In the genomic region with DNA sequence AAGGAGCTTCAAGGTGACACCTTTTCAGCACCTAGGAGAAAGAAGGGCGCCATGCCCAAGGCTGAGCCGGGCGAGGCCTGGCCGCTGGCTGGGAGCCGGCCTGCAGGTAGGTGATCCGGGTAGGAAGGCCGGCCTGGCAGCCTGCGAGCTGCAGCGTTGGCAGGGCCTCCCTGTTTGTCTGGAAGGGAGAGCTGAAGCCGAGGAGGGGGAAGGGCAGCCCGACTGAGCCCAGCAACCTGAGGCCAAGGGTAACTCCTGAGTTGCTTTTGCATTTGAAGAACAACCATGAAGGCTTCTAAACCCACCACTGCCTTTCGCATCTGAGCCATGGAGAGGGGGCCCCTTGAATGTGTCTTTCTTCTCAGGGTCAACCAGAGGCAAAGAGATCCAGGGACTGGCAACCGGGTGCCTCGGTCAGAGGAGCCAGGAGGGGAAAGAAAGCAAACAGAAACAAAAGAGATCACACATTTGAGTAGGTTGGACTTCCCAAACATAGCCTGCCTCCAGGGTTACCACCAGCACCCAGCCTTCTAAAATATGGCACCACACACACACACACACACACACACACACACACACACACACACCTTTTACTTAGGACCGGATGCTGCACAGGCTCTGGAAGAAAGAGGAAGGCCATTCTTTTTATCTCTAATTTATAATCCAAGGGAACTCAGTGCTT, we compare ENCODE assay signal across 8 mouse cellular contexts. TPM values are rescaled to one million over a fixed set of nuclear protein-coding genes. Genes with fewer than 3 reads are reported as not detected.
DNase-seq lines count a peak whose midpoint lies in the region; ATAC-seq and TF ChIP-seq lines count a peak whose summit lies in the region.

No protein-coding gene starts in this region.

- peak overlapping the region; percentile 12; the same call in 1 of the 2 replicates for H3K9ac ChIP-seq in embryonic facial prominence, embryonic 15.5 days
- H3K9ac ChIP-seq in heart, embryonic 16.5 days (ENCODE audit: low read length), result peak overlapping the region; percentile 73
- peak overlapping the region; percentile 61 for H3K9ac ChIP-seq in stomach, postnatal 0 days (ENCODE audit: low read length)

- H3K36me3 ChIP-seq in embryonic facial prominence, embryonic 15.5 days, result no peaks in the 10 kb centered on the region
- 0 out of 2 replicates have a peak, but pooled peaks cover 3% of the 10 kb centered on the region for H3K36me3 ChIP-seq in heart, embryonic 16.5 days (ENCODE audit: control insufficient read depth, insufficient read depth)
- no peaks in the 10 kb centered on the region for H3K36me3 ChIP-seq in stomach, postnatal 0 days (ENCODE audit: control insufficient read depth, insufficient read depth, low read length)

- 10% methylated on average over 15 of the region's 15 CpGs for WGBS in embryonic facial prominence, embryonic 15.5 days
- WGBS in heart, embryonic 16.5 days, result 16% methylated on average over 15 of the region's 15 CpGs
- 9% methylated on average over 15 of the region's 15 CpGs for WGBS in stomach, postnatal 0 days

- no peak for TF ChIP-seq CTCF in stomach, postnatal 0 days (IDR thresholded peaks at IDR 0.05; ENCODE audit: low read depth)

- H3K9me3 ChIP-seq in embryonic facial prominence, embryonic 15.5 days (replicated peaks), result no peaks in the 10 kb centered on the region
- no peaks in the 10 kb centered on the region for H3K9me3 ChIP-seq in heart, embryonic 16.5 days (replicated peaks; ENCODE audit: control insufficient read depth, low read length)
- no peaks in the 10 kb centered on the region for H3K9me3 ChIP-seq in stomach, postnatal 0 days (ENCODE audit: control insufficient read depth, low read length)

- no peak for TF ChIP-seq EP300 in stomach, postnatal 0 days (optimal IDR thresholded peaks at IDR 0.05)

- H3K4me1 ChIP-seq in embryonic facial prominence, embryonic 15.5 days, result peaks cover 97% of the 10 kb centered on the region
- peaks cover 93% of the 10 kb centered on the region for H3K4me1 ChIP-seq in heart, embryonic 16.5 days (ENCODE audit: control insufficient read depth, insufficient read depth, low read length)
- peaks cover 45% of the 10 kb centered on the region for H3K4me1 ChIP-seq in stomach, postnatal 0 days (replicated peaks; ENCODE audit: control insufficient read depth, insufficient read depth)

- DNase-seq in CD4-positive helper T cell, adult 2 months (ENCODE audit: low read depth, low spot score), result peak; percentile 42
- peak; percentile 82 for DNase-seq in adrenal gland, postnatal 25 days
- DNase-seq in kidney, postnatal 10 days, result peak; percentile 87
- peak; percentile 77 for DNase-seq in lung, postnatal 10 days
- DNase-seq in stomach, postnatal 0 days (ENCODE audit: low spot score), result peak; percentile 88
- DNase-seq in spleen, postnatal 10 days (ENCODE audit: low spot score in 2 of 2), result no peak

- H3K27me3 ChIP-seq in embryonic facial prominence, embryonic 15.5 days, result no peaks in the 10 kb centered on the region
- H3K27me3 ChIP-seq in heart, embryonic 16.5 days (ENCODE audit: control insufficient read depth, insufficient read depth, low read length), result no peaks in the 10 kb centered on the region
- H3K27me3 ChIP-seq in stomach, postnatal 0 days (ENCODE audit: control insufficient read depth, insufficient read depth, low read length), result no peaks in the 10 kb centered on the region

- peak overlapping the region; percentile 53 for H3K4me2 ChIP-seq in embryonic facial prominence, embryonic 15.5 days (replicated peaks)
- peak overlapping the region; percentile 87 for H3K4me2 ChIP-seq in heart, embryonic 16.5 days (ENCODE audit: low read depth, low read length)
- peak overlapping the region; percentile 12 for H3K4me2 ChIP-seq in stomach, postnatal 0 days (replicated peaks; ENCODE audit: low read depth)

- H3K27ac ChIP-seq in embryonic facial prominence, embryonic 15.5 days (replicated peaks), result peak overlapping the region; percentile 100
- H3K27ac ChIP-seq in heart, embryonic 16.5 days (ENCODE audit: low read length), result peak overlapping the region; percentile 100
- peak overlapping the region; percentile 100 for H3K27ac ChIP-seq in stomach, postnatal 0 days (replicated peaks)

- peak overlapping the region; percentile 15; the same call in 1 of the 2 replicates for H3K4me3 ChIP-seq in embryonic facial prominence, embryonic 15.5 days (replicated peaks)
- H3K4me3 ChIP-seq in heart, embryonic 16.5 days (ENCODE audit: low read length), result peak overlapping the region; percentile 19
- no peak overlapping the region for H3K4me3 ChIP-seq in stomach, postnatal 0 days (ENCODE audit: low read depth, low read length)

- no peak for ATAC-seq in embryonic facial prominence, embryonic 15.5 days (ENCODE audit: insufficient number of reproducible peaks, low FRiP score, low TSS enrichment, low read depth)
- ATAC-seq in heart, embryonic 16.5 days (replicated peaks; ENCODE audit: extremely low read depth, insufficient read depth, low FRiP score), result peak; percentile 42
- ATAC-seq in stomach, postnatal 0 days (ENCODE audit: low FRiP score, low TSS enrichment), result peak; percentile 33

RNA-seq across cellular contexts. Expression of gene Zmynd8, which starts 18.2 kb away (rescaled TPM):
- 57.4 and 73.1 TPM in 2 replicates for total RNA-seq in adrenal gland, postnatal 25 days (2021)
- 50.4 and 50.9 TPM in 2 replicates for polyA plus RNA-seq in embryonic facial prominence, embryonic 15.5 days (2015; fragmentation: Nextera tagmentation; extraction: Ambion mirVana)
- polyA plus RNA-seq in heart, embryonic 16.5 days (2015; fragmentation: Nextera tagmentation; extraction: Ambion mirVana), result 36.0 and 40.2 TPM in 2 replicates
- polyA plus RNA-seq in stomach, postnatal 0 days (2015; fragmentation: Nextera tagmentation; extraction: Ambion mirVana), result 24.3 and 29.7 TPM in 2 replicates

Comparison
In these comparisons a context has a peak if more than half of its experiments do, and no peak if none do; other contexts are left out.
1. DNase-seq: peak in CD4-positive helper T cell, adult 2 months (single experiment), adrenal gland, postnatal 25 days (single experiment), kidney, postnatal 10 days (single experiment), lung, postnatal 10 days (single experiment) and stomach, postnatal 0 days (single experiment); none in spleen, postnatal 10 days (0 of 2).
2. H3K4me2 ChIP-seq: peak in every context shown above with its lines; median percentile 87 in heart, embryonic 16.5 days; 53 in embryonic facial prominence, embryonic 15.5 days; 12 in stomach, postnatal 0 days.
3. H3K9ac ChIP-seq: peak in every context shown above with its lines; median percentile 73 in heart, embryonic 16.5 days; 61 in stomach, postnatal 0 days; 12 in embryonic facial prominence, embryonic 15.5 days.
4. Peak in every context shown above with its lines, with median percentiles within 50 percentile points of each other: H3K27ac ChIP-seq.